Mouse (Mus musculus) erythroblast, embryonic 14.5 days (primary cell): ENCODE measurements around the gene S1pr4.

ENCODE experiments used
- GATA1 ChIP-seq: IDR thresholded peaks from 2 replicates; pipeline ENCODE4 v1.6.1; 2012; ENCODE audit warnings: low read length, inconsistent platforms, mixed read lengths
- TAL1 ChIP-seq: IDR thresholded peaks from 3 replicates; pipeline ENCODE4 v1.6.1; 2012; ENCODE audit warnings: low read length, inconsistent platforms, mixed read lengths

DNA sequence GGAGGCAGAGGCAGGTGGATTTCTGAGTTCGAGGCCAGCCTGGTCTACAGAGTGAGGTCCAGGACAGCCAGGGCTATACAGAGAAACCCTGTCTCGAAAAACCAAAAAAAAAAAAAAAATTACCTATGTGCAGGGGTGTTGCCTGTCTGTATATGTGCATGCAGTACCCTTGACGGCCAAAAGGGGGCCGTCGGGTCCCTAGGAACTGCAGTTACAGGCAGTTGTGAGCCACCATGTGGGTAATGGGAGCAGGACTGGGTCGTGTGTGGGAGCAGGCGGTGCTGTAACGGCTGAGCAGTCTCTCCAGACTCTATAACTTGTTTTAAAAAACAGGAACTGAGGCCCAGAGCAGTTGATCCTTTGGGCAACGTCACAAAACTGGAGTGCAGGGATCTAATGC, 15.9 kb downstream of the S1pr4 start:
- TF ChIP-seq GATA1, result no peak
- TF ChIP-seq TAL1, result no peak
